ENCODE assay signal across 8 mouse cellular contexts in genomic region chr10:128923935-128924334, GRCm38 (mm10). TPM values are rescaled to one million over a fixed set of nuclear protein-coding genes. Genes with fewer than 3 reads are reported as not detected.
A peak's percentile ranks its signal among the peaks of the same experiment; 100 is the strongest.
DNase-seq lines count a peak whose midpoint lies in the region; ATAC-seq and TF ChIP-seq lines count a peak whose summit lies in the region.

TSS of gene Bloc1s1 (minus strand) at chr10:128924035.

- 58% methylated on average over 9 of the region's 9 CpGs for WGBS in lung, postnatal 0 days
- 69% methylated on average over 9 of the region's 9 CpGs for WGBS in embryonic facial prominence, embryonic 10.5 days
- 61% methylated on average over 9 of the region's 9 CpGs for WGBS in heart, embryonic 12.5 days

- ATAC-seq in lung, postnatal 0 days = no peak
- ATAC-seq in heart, embryonic 12.5 days (ENCODE audit: insufficient number of reproducible peaks, low FRiP score) = no peak
- ATAC-seq in monocyte, adult 5-6 weeks (replicated peaks; ENCODE audit: insufficient number of reproducible peaks, low FRiP score, low TSS enrichment, poor library complexity, severe bottlenecking) = no peak

- peak within 1 kb of the TSS; percentile 65 for H3K9ac ChIP-seq in lung, postnatal 0 days (replicated peaks; ENCODE audit: low read depth)
- peak within 1 kb of the TSS; percentile 84 for H3K9ac ChIP-seq in heart, embryonic 12.5 days

- TF ChIP-seq EP300 in lung, postnatal 0 days (IDR thresholded peaks at IDR 0.05) = no peak

- no peaks in the 10 kb centered on the region for H3K27me3 ChIP-seq in lung, postnatal 0 days (replicated peaks; ENCODE audit: insufficient read depth, low read length)
- H3K27me3 ChIP-seq in embryonic facial prominence, embryonic 10.5 days (replicated peaks; ENCODE audit: low read depth, poor library complexity, severe bottlenecking) = peaks cover 15% of the 10 kb centered on the region
- H3K27me3 ChIP-seq in heart, embryonic 12.5 days (replicated peaks) = 0 out of 2 replicates have a peak, but pooled peaks cover 3% of the 10 kb centered on the region

- H3K27ac ChIP-seq in lung, postnatal 0 days (ENCODE audit: low read length) = peak within 1 kb of the TSS; percentile 92
- H3K27ac ChIP-seq in embryonic facial prominence, embryonic 10.5 days (replicated peaks) = peak within 1 kb of the TSS; percentile 92
- H3K27ac ChIP-seq in heart, embryonic 12.5 days (ENCODE audit: poor library complexity, severe bottlenecking) = peak within 1 kb of the TSS; percentile 87

- no peak for TF ChIP-seq CTCF in lung, postnatal 0 days (IDR thresholded peaks at IDR 0.05)

- peaks cover 3% of the 10 kb centered on the region; the same call in 1 of the 2 replicates for H3K36me3 ChIP-seq in lung, postnatal 0 days (ENCODE audit: insufficient read depth, low read length)
- H3K36me3 ChIP-seq in embryonic facial prominence, embryonic 10.5 days (replicated peaks) = peaks cover 11% of the 10 kb centered on the region
- H3K36me3 ChIP-seq in heart, embryonic 12.5 days = no peaks in the 10 kb centered on the region

- intact Hi-C loops in left cerebral cortex, postnatal 10 days (cut with DNase I) = no loop called here

- DNase-seq in lung, postnatal 0 days (ENCODE audit: low spot score) = no peak
- DNase-seq in lung, postnatal 4 days = no peak
- no peak for DNase-seq in embryonic facial prominence, embryonic 10.5 days (ENCODE audit: low spot score)
- DNase-seq in left cerebral cortex, postnatal 10 days (ENCODE audit: extremely low spot score in 1 of 2, low spot score in 2 of 2) = no peak
- DNase-seq in cerebellum, adult 9-11 months = no peak
- DNase-seq in lung, postnatal 10 days = no peak

- H3K4me1 ChIP-seq in lung, postnatal 0 days (ENCODE audit: insufficient read depth, low read depth, low read length) = peaks cover 20% of the 10 kb centered on the region; the same call in 1 of the 2 replicates
- H3K4me1 ChIP-seq in embryonic facial prominence, embryonic 10.5 days = peaks cover 49% of the 10 kb centered on the region
- H3K4me1 ChIP-seq in heart, embryonic 12.5 days (replicated peaks) = peaks cover 47% of the 10 kb centered on the region

- H3K4me2 ChIP-seq in lung, postnatal 0 days (replicated peaks; ENCODE audit: low read depth, low read length) = peak within 1 kb of the TSS; percentile 67
- H3K4me2 ChIP-seq in heart, embryonic 12.5 days = peak within 1 kb of the TSS; percentile 85

- no peaks in the 10 kb centered on the region for H3K9me3 ChIP-seq in lung, postnatal 0 days (ENCODE audit: low read length)
- H3K9me3 ChIP-seq in embryonic facial prominence, embryonic 10.5 days = no peaks in the 10 kb centered on the region
- H3K9me3 ChIP-seq in heart, embryonic 12.5 days (replicated peaks) = no peaks in the 10 kb centered on the region

- peak within 1 kb of the TSS; percentile 62 for H3K4me3 ChIP-seq in lung, postnatal 0 days (ENCODE audit: low read depth, low read length)
- peak within 1 kb of the TSS; percentile 85 for H3K4me3 ChIP-seq in embryonic facial prominence, embryonic 10.5 days
- peak within 1 kb of the TSS; percentile 80 for H3K4me3 ChIP-seq in heart, embryonic 12.5 days

RNA-seq across cellular contexts. Expression of gene Bloc1s1, which starts in this region (rescaled TPM):
- 228 and 243 TPM in 2 replicates for polyA plus RNA-seq in lung, postnatal 0 days (2015; fragmentation: Nextera tagmentation; extraction: Ambion mirVana)
- 185 and 186 TPM in 2 replicates for polyA plus RNA-seq in embryonic facial prominence, embryonic 10.5 days (2016; fragmentation: Nextera tagmentation; extraction: Ambion mirVana)
- 161 and 165 TPM in 2 replicates for polyA plus RNA-seq in heart, embryonic 12.5 days (2016; fragmentation: Nextera tagmentation; extraction: Ambion mirVana)
- total RNA-seq in left cerebral cortex, postnatal 10 days (2021) = 10 to 100 TPM; 84.3 to 85.3 TPM
- total RNA-seq in monocyte, adult 5-6 weeks (2017) = 110 to 127 TPM (median 111 TPM) in 3 replicates
